Mouse (Mus musculus) adrenal gland, postnatal 25 days (tissue): ENCODE results near the gene Spp2. TPM values are rescaled to one million over a fixed set of nuclear protein-coding genes. Genes with fewer than 3 reads are reported as not detected.

Experiments used
- DNase-seq: peaks from one replicate; pipeline ENCODE4 v3.0.0; 2021; ENCODE audit warnings: mixed read lengths
- long read RNA-seq: library from polyadenylated mRNA; stranded (forward); transcript quantifications from one replicate; pipeline ENCODE4 v2.0.0, GENCODE M21; 2021
- total RNA-seq: library from RNA; stranded (reverse); gene quantifications from 2 replicates; pipeline ENCODE4 v1.2.3, GENCODE M21; 2021

Spp2 gene
- total RNA-seq: 2.7 TPM in 1 of 2 replicates, not detected in the other
- long read RNA-seq, transcript Spp2-201 (8 exons, 928 nt): major isoform, 92 of 105 reads
- long read RNA-seq, partial matches to known transcripts: 6 of 105 reads
- long read RNA-seq, other reads (novel, unspliced or antisense): 7 of 105 reads

- no peak for DNase-seq
Observed at GRCm38 (mm10) chr1:88406807-88407198, at the start of gene Spp2. Gene Spp2, plus strand, starts transcription at chr1:88406961.

- DNase-seq: peak; percentile 7
Observed at GRCm38 (mm10) chr1:88357458-88358090, 49.2 kb upstream of the Spp2 start.

GRCm38 (mm10) chr1:88358102-88358654 is 48.6 kb upstream of the Spp2 start:
- no peak for DNase-seq

GRCm38 (mm10) chr1:88361085-88361484 is 45.7 kb upstream of the Spp2 start:
- no peak for DNase-seq

GRCm38 (mm10) chr1:88366881-88367644 is 39.7 kb upstream of the Spp2 start:
- DNase-seq: no peak

- DNase-seq: no peak
Observed at GRCm38 (mm10) chr1:88378446-88378845, 28.3 kb upstream of the Spp2 start.

GRCm38 (mm10) chr1:88391632-88392031 is 15.1 kb upstream of the Spp2 start:
- no peak for DNase-seq

GRCm38 (mm10) chr1:88393321-88393720 is 13.4 kb upstream of the Spp2 start:
- no peak for DNase-seq

- no peak for DNase-seq
Observed at GRCm38 (mm10) chr1:88403378-88403777, 3.4 kb upstream of the Spp2 start.

- DNase-seq: no peak
Observed at GRCm38 (mm10) chr1:88406078-88406806, 519 bp upstream of the Spp2 start.

- DNase-seq: no peak
Observed at GRCm38 (mm10) chr1:88408340-88408739, 1.6 kb downstream of the Spp2 start.

GRCm38 (mm10) chr1:88412013-88412412 is 5.3 kb downstream of the Spp2 start:
- no peak for DNase-seq

GRCm38 (mm10) chr1:88418943-88419342 is 12.2 kb downstream of the Spp2 start:
- DNase-seq: no peak

GRCm38 (mm10) chr1:88422045-88422444 is 15.3 kb downstream of the Spp2 start:
- no peak for DNase-seq

- no peak for DNase-seq
Observed at GRCm38 (mm10) chr1:88422846-88423395, 16.2 kb downstream of the Spp2 start.

GRCm38 (mm10) chr1:88424602-88425252 is 18.0 kb downstream of the Spp2 start:
- DNase-seq: peak; percentile 78

GRCm38 (mm10) chr1:88427987-88428741 is 21.4 kb downstream of the Spp2 start:
- no peak for DNase-seq

- DNase-seq: no peak
Observed at GRCm38 (mm10) chr1:88429413-88429812, 22.7 kb downstream of the Spp2 start.

GRCm38 (mm10) chr1:88431262-88431661 is 24.5 kb downstream of the Spp2 start:
- DNase-seq: no peak

- no peak for DNase-seq
Observed at GRCm38 (mm10) chr1:88432601-88433000, 25.8 kb downstream of the Spp2 start.
